Mouse (Mus musculus): ENCODE measurements around the gene Cdc25b.

Cdc25b gene

GRCm38 (mm10) chr2:131186771-131187601, at the start of gene Cdc25b, which contains the start of gene Spef1:
Gene Cdc25b (plus strand): TSS chr2:131186949.
Gene Spef1 (minus strand): TSS chr2:131187282.
- in situ Hi-C loops (cut with MseI, MboI): no loop called here

DNA sequence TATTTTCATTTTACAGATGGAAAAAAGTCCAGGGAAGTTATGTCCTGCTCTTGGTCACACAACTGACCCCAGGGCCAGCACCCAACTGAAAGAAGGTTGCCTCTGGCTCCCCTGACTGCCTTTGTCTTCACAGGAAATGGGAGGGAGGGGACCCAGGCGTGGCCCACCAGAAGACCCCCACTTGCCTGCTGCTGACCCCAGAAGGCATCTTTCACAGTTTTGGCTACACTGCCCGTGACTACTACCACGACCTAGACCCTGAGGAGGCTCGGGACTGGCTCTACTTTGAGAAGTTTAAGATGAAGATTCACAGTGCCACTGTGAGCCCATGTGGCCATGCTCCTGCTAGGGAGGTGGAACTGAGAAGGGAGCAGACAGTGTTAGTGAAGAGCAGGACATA, 48.5 kb upstream of the Cdc25b start:
- in situ Hi-C loops (cut with MseI, MboI): no loop called here

GRCm38 (mm10) chr2:131138760-131139159, 48.0 kb upstream of the Cdc25b start:
- in situ Hi-C loops (cut with MseI, MboI): no loop called here

DNA sequence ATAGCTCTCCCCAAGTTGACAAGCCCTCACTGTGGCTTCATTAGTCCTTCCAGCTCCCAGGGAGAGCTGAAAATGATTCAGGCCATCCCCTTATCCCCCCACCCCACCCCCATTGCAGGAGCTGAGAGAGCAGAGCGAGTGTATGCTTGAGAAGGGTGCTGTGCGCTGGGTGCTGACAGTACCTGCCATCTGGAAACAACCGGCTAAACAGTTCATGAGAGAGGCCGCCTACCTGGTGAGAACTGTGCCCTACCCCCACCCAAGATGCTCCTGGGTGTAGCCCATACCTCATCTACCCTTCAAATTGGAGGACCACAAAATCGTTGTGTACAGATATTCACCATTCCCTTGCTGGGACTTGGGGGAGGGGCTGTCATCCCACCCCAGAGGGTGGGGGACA, 47.5 kb upstream of the Cdc25b start:
- in situ Hi-C loops (cut with MseI, MboI): no loop called here

DNA sequence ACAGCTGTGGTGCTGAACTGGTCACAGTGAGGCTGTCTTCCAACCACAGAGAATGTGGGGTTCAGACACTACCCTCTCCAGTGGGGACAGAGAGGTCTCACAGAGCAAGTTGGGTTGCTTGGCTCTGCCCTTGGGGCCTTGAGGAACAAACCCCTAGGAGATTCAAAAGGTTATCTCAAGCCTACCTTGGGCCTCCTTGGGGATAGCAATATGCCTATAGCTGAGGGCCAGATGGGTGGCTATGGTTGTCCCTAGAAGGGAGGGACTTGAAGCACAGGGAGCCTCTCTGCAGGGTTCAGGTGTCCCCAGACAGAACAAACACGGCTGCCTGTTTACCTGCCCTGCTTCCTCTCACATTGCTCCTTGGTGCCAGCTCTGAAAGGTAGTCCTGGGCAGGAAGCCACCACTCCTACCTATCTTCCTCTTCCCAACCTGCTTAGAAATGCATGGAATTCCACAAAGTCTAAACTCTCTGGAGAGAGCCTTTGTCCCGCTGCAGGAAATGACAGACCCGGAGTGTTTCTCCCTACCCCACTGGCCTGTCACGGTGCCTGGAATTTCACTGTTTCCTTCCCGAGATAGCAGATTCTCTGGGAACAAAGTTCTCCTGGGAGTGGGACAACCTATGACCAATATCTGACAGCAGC, 46.7 kb upstream of the Cdc25b start:
- in situ Hi-C loops (cut with MseI, MboI): loop anchor here in 1 of 2 experiments (10.0 kb wide), 1 partner anchor 45 kb away; no protein-coding TSS in a partner anchor

DNA sequence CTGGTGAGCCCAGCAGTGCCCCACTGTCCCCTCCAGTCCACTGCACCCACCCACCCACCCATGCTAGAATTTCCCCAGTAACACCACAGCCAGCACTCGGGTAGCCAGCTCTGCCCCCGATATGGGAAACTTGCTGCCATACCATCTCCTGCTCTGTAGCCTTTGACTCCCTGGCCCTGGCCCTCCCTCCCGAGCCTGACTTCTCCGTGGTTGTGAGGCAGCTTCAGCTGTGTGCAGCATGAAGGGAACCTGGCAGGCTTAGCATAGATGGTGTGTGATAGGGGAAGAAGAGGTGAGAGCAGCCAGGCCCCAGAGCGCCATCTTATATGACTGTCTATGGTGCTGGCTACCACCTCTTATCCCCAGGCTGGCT, 46.2 kb upstream of the Cdc25b start:
- in situ Hi-C loops (cut with MseI, MboI): loop anchor here in 1 of 2 experiments (10.0 kb wide), 1 partner anchor 46 kb away; no protein-coding TSS in a partner anchor

- in situ Hi-C loops (cut with MseI, MboI): loop anchor here in 1 of 2 experiments (10.0 kb wide), 1 partner anchor 47 kb away; no protein-coding TSS in a partner anchor
These were observed 45.3 kb upstream of the Cdc25b start for GRCm38 (mm10) chr2:131141336-131141986.

DNA sequence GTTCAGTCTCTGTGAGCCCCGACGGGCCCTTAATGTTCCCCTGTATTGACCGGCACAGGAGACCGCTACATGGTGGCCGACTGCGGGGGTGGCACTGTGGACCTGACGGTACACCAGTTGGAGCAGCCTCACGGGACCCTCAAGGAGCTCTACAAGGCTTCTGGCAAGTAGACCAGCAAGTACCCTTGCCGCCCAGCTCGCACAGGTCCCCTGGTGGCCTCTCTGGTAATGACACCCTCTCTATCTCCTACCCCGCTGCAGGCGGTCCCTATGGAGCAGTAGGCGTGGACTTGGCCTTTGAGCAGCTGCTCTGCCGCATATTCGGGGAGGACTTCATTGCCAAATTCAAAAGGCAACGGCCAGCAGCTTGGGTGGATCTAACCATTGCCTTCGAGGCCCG, 44.2 kb upstream of the Cdc25b start:
- in situ Hi-C loops (cut with MseI, MboI): loop anchor here in 1 of 2 experiments (10.0 kb wide), 1 partner anchor 48 kb away; no protein-coding TSS in a partner anchor

DNA sequence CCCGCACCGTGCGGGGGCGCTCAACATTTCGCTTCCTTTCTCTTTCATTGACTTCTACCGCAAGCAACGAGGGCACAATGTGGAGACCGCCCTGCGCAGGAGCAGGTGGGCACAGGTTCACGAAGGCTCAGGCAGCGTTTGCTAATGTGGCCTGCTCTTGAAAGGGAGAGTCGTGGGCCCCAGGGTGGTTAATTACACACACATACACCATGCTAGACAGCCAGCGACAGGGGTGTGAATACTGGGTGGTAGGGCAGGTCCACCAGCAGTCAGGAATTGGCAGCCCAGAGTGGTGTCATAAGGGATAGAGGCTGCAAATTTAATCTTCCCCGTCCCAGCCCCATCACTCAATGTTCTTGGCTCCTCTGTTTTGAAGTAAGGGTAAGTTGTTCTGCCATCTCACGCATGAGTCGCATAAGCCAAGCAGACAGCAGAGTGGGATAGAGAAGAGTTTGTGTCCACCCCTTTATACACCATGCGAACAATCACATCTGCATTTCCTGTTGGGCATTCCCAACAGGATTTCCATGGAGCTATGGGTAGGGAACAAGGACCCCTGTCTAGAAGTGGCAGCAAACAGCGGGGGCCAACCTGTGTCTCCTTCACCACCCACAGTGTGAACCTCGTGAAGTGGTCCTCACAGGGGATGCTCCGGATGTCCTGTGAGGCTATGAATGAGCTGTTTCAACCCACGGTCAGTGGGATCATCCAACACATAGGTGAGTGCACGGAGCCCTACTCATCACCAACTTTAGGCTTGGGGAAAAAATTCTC, 43.6 kb upstream of the Cdc25b start:
- in situ Hi-C loops (cut with MseI, MboI): loop anchor here in 1 of 2 experiments (10.0 kb wide), 1 partner anchor 48 kb away; no protein-coding TSS in a partner anchor

- in situ Hi-C loops (cut with MseI, MboI): loop anchor here in 1 of 2 experiments (10.0 kb wide), 1 partner anchor 50 kb away; no protein-coding TSS in a partner anchor
These were observed 41.6 kb upstream of the Cdc25b start for GRCm38 (mm10) chr2:131145121-131145520.

- in situ Hi-C loops (cut with MseI, MboI): loop anchor here in 1 of 2 experiments (10.0 kb wide), 1 partner anchor 51 kb away; no protein-coding TSS in a partner anchor
These were observed 41.2 kb upstream of the Cdc25b start for GRCm38 (mm10) chr2:131145536-131145935.

DNA sequence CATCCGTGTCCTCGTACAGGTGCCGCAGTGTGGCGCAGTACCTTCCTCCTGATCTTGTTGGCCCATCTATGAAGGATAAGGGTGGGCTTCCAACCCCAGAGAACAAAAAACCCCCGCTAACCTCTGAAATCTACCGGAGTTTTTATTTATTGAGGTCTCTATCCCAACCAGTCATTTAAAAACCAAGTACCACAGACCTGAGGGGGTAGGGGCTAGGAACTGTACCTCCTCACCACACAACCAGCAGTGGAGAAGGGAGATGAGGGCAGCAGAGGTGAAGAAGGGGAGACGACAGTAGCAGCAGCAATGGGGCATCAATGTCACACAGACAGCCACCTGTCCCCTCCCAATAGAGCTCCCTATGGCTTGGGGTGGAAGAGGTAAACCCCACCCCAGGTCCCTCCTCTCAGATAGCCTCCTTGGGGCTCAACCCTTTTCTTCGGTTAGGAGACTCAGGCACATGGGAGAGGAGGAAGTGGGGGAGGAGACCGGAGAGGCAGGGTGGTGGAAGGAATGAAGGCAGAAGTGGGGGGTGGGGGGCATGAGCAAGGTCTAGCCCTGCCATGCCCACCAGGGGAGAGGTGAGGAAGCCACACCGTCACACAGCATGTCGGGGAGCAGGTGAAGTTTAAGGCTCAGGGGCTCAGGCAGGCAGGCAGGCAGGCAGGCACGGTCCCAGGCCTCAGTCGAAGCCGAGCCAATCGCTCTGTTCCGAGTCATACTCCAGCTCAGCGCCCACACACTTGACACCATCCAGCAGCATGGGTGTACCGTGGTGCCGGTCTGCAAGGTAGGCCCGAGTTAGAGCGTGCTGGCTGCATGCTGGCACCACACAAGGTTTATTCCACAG, 40.3 kb upstream of the Cdc25b start:
- in situ Hi-C loops (cut with MseI, MboI): loop anchor here in 1 of 2 experiments (10.0 kb wide), 1 partner anchor 52 kb away; no protein-coding TSS in a partner anchor

- in situ Hi-C loops (cut with MseI, MboI): loop anchor here in 1 of 2 experiments (10.0 kb wide), 1 partner anchor 52 kb away; no protein-coding TSS in a partner anchor
These were observed 39.7 kb upstream of the Cdc25b start for GRCm38 (mm10) chr2:131147043-131147365.

DNA sequence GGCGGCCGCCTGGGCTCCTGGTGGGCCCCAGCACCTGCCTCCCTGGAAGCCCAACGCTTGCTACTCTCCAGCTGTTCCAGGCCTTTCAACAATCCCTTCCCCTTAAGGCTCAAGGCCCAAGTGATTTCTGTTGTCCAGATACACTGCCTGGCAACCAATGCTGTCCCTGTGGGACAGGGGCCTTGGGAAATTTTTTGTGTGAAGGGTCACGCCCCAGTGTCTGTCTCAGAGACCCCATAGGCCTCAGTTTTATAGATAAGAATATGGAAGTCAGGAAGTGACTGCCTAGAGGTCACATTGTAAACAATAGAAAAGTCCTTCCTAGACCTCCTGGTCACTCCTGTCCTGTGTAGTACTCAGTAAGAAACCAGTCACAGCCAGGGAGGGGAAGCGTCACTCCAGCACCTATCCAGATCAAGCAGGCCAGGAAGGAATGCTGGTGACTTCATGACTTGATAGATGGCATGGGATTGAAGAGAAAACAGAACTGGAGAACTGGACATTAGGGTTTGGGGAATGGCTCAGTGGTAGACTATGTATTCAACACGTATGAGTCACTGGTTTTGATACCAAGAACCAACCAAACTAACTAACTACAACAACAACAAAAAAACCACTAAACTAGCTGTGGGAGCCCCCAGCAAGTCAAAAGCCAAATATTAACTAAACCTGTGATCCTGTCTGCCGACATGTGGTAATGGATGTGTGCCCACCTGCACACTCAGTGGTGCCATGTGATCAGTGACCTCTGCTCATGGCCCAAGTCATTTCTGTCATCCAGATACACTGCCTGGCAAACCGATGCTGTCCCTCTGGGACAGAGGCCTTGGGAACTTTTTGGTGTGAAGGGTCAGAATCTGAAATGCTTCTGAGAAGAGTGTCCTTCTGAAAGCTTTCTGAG, 38.1 kb upstream of the Cdc25b start:
- in situ Hi-C loops (cut with MseI, MboI): loop anchor here in 1 of 2 experiments (10.0 kb wide), 1 partner anchor 54 kb away; no protein-coding TSS in a partner anchor

DNA sequence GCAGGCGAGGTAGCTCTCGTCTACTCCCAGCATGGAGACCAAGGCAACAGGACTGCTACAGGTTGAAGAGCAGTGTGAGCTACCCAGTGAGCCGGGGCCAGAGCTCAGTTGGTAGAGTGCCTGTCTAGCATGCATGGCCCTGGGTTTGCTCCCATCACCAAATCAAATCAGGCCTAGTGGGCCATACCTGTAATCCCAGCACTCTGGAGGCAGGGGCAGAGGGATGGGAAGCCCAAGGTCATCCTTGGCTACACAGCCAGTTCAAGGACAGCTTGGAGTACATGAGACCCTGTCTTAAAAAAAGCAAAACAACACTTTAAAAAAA, 37.5 kb upstream of the Cdc25b start:
- in situ Hi-C loops (cut with MseI, MboI): loop anchor here in 1 of 2 experiments (10.0 kb wide), 1 partner anchor 54 kb away; no protein-coding TSS in a partner anchor

DNA sequence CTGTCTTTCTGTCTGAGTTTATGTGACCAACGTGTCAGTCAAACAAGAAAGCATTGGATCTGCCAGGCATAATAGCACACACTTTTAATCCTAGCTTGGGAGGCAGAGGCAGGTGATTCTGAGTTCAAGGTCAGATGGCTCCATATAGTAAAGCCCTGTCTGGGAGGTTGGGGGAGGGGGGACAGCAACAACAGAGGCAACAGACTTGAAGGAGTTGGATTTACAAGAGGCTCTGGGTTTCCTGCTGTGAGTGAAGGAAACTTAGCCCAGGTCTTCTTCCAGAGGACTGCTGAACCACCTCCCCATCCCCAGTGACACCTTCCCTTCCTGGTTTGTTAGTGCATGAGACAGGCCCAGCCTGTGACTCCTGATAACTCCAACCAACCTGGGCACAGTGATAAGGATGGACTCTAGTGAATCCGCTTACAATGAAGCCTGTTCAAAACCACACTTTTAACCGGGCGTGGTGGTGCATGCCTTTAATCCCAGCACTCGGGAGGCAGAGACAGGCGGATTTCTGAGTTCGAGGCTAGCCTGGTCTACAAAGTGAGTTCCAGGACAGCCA, 34.5 kb upstream of the Cdc25b start:
- in situ Hi-C loops (cut with MseI, MboI): no loop called here

DNA sequence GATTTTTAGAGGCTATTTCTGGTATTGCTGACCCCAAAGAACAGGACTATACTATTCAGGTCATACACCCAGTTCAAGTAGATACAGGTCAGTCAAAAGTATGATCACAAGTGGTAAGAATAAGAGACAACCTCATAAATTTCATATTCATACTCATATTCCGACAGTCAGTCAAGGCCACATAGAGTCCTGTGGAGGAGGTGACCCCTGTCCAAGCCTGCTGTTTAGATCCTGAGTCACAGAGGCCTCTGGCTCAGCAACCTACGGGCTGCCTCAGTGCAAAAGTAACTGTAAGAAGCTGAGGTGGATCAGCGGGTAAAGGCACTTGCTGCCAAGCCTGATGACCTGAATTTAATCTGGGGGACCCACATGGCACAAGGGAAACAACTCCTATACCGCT, 32.7 kb upstream of the Cdc25b start:
- in situ Hi-C loops (cut with MseI, MboI): no loop called here

DNA sequence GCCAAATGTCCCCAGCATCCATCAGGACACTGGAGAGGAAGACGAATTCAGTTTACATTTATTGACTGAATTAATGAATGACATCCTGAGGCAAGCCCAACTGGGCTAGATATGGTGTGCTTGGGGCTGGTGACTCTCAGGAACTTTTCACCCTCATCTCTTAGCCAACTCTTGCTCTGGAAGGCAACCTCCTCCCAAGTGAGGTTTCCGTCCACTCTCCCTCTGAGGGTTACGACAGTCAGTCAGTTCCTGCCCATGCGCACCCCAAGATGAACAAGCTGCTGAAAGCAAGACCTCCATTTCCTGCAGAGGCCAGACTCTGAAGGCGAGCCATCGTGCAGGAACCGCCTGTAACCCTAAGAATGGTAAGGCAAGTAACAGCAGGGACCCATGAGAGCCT, 29.8 kb upstream of the Cdc25b start:
- in situ Hi-C loops (cut with MseI, MboI): no loop called here

- in situ Hi-C loops (cut with MseI, MboI): no loop called here
These were observed 27.2 kb upstream of the Cdc25b start for GRCm38 (mm10) chr2:131159491-131159910.

Measured in mouse trophoblast stem cell (cell line).